Mouse (Mus musculus) skeletal muscle tissue, adult 2 months (tissue): ENCODE measurements at regions not wholly inside any gene's neighbourhood (a gene's known extent, or its start where the extent isn't known, plus 50 kb on each side); places are given as distances from the start of the nearest gene placed in this dataset.

ENCODE experiments used
- DNase-seq: peaks from one replicate; pipeline ENCODE4 v3.0.0-alpha.2; 2012; ENCODE audit warnings: low read depth, low spot score

- DNase-seq, result no peak
These were observed 318.9 kb downstream of the Gm49356 start for GRCm38 (mm10) chr15:59207976-59208375.

GRCm38 (mm10) chr15:59212362-59212761 lies 323.3 kb downstream of the Gm49356 start:
- no peak for DNase-seq

GRCm38 (mm10) chr15:59214096-59214495 lies 325.0 kb downstream of the Gm49356 start:
- DNase-seq, result no peak

- no peak for DNase-seq
These were observed 326.1 kb downstream of the Gm49356 start for GRCm38 (mm10) chr15:59215239-59215638.

- no peak for DNase-seq
These were observed 328.4 kb downstream of the Gm49356 start for GRCm38 (mm10) chr15:59217481-59217880.

GRCm38 (mm10) chr15:59218916-59219315 lies 329.8 kb downstream of the Gm49356 start:
- no peak for DNase-seq

- no peak for DNase-seq
These were observed 336.5 kb downstream of the Gm49356 start for GRCm38 (mm10) chr15:59225637-59226036.

GRCm38 (mm10) chr15:59227293-59227692 lies 338.2 kb downstream of the Gm49356 start:
- DNase-seq, result no peak

GRCm38 (mm10) chr15:59230536-59230935 lies 341.4 kb downstream of the Gm49356 start:
- peak; percentile 65 for DNase-seq

- DNase-seq, result no peak
These were observed 342.6 kb downstream of the Gm49356 start for GRCm38 (mm10) chr15:59231703-59232102.

- DNase-seq, result no peak
These were observed 343.2 kb downstream of the Gm49356 start for GRCm38 (mm10) chr15:59232290-59232689.

- DNase-seq, result no peak
These were observed 348.5 kb downstream of the Gm49356 start for GRCm38 (mm10) chr15:59237446-59238161.

- DNase-seq, result no peak
These were observed 352.7 kb downstream of the Gm49356 start for GRCm38 (mm10) chr15:59241752-59242151.

GRCm38 (mm10) chr15:59245927-59246649 lies 357.0 kb downstream of the Gm49356 start:
- peak; percentile 30 for DNase-seq

GRCm38 (mm10) chr15:59248477-59249260 lies 359.6 kb downstream of the Gm49356 start:
- peak; percentile 18 for DNase-seq

- no peak for DNase-seq
These were observed 372.3 kb downstream of the Gm49356 start for GRCm38 (mm10) chr15:59261380-59261779.

- DNase-seq, result no peak
These were observed 373.3 kb downstream of the Gm49356 start for GRCm38 (mm10) chr15:59262380-59262779.

- peak; percentile 69 for DNase-seq
These were observed 374.6 kb downstream of the Gm49356 start for GRCm38 (mm10) chr15:59263433-59264328.
